Mouse (Mus musculus) frontal cortex, postnatal 36 days (tissue): ENCODE measurements around the gene Catsper4.
A peak's percentile ranks its signal among the peaks of the same experiment; 100 is the strongest.
"Not testable (repeated sequence)": the region's sequence is repeated elsewhere in the genome, so short reads cannot be mapped to it uniquely, and the experiment has no call there.

ENCODE experiments used
- DNase-seq, 2 experiments: peaks; one replicate each; pipeline ENCODE4 v3.0.0; 2022; ENCODE audit warnings: low spot score in 2 of 2

The Catsper4 gene

GRCm38 (mm10) chr4:134227194-134227593 is at the start of gene Catsper4:
Gene Catsper4, minus strand, starts transcription at chr4:134227383.
- DNase-seq, result no peak

DNA sequence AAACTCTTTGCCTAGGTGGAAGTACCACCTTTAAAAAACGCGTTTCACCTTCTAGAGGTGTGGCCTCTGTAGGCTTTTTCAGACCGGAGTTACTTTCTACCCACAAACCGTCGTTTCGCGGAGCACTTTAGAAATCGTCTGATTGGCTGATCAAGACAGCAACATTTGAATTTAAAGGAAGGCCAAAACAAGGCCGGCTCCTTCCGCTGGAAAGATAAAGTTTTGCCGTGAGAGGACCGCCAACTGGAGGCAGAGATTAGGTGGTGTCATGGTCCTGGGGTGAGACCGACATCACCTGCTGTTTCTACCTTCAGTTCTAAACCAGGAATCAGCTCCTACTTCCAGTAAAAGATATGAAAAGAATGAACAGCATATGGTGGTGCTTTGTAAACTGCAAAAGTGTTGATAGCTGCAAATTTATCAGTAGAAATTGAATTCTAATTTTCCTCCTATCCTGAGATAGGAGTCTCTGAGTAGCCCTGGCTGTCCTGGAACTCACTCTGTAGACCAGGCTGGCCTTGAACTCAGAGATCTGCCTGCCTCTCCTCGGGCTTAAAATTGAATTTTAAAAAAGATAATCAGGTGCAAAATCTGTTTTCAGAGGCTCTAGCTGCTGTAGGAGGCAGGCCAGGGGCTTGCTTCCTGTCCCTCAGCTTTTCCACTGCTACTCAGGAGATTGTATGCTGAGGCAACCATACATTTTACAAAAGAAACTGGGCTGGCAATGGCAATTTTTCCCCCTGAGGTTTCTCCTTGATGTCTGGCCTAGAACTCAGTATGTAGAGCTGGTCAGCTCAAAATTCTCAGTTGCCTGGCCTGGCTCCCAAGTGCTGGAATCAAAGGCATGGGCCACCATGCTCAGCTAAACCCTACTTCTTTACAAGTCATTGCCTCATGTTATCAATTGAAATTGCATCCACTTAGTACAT is 46.5 kb upstream of the Catsper4 start:
- no peak for DNase-seq

- DNase-seq, result no peak
Observed at GRCm38 (mm10) chr4:134272731-134273416, 45.7 kb upstream of the Catsper4 start.

DNA sequence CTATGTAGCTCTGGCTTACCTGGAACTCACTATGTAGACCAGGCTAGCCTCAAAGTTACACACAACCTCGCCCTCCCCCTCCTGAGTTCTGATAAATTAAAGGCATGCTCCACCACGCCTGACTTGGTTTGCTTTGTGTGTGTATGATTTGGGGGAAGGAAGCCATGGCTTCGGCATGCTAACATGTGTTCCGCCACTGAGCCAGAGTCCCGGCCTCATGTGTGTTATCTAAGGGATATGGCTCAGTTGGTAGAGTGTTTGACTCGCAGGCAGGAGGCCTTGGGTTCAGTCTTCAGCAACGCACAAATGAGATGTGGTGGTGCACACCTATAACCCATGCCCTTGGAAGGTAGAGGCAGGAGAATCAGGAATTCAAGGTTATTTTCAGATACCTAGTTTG is 44.8 kb upstream of the Catsper4 start:
- DNase-seq, result no peak

GRCm38 (mm10) chr4:134269622-134270021 is 42.4 kb upstream of the Catsper4 start:
- not testable (repeated sequence) for DNase-seq

- DNase-seq, result no peak
Observed at GRCm38 (mm10) chr4:134268102-134268655, 41.0 kb upstream of the Catsper4 start.

DNA sequence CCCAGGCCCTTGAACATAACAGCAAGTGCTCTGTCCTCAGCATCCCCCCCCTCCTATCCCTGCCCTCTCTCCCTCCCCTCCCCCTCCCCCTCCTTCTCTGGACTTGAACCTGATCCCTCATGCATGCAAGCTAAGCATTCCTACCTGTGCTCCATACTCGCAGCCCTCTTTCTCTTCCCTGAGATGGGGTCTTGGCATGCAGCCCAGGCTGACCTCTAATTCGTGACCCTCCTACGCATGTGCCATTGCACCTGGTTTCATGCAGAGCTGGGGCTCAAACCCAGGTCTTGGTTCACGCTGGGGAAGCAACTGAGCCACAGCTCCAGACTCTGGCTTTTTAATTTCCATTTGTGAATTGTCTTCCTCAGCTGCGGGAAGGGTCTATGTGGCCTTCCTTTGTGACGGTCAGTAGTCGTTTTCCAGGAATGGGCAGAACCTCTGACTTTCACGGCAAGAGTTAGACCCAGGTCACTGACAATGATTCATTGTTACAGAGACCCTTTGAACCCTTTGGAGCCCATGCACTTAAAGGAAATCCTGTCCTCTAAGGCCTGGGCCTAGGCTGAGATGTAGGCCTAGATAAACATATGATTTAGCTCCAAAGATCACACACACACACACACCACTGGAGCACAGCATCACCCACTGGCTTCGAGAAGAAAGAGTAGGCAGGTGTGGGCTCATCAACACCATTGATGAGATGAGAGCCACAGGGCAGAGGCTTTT is 38.8 kb upstream of the Catsper4 start:
- DNase-seq, result no peak

DNA sequence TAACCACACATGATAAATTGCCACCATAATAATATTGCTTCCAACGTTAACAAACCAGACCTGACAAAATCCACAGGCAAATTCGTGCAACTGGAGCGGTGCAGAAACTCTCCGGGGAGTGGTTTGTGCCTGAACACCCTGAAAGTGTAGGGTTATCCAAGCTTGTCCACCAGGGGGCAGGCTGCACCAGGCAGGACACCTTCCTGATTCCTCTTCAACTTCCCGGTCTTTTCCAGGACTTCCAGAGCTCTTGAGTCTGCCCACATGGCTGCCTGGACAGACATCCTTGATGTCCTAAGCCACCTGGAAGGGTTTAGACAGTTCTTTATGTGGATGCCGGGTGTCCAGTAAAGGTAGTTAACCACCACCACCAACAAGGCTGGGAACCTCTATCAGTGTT is 36.0 kb upstream of the Catsper4 start:
- DNase-seq, result peak; percentile 39 to 49

GRCm38 (mm10) chr4:134258354-134258753 is 31.2 kb upstream of the Catsper4 start:
- DNase-seq, result no peak

DNA sequence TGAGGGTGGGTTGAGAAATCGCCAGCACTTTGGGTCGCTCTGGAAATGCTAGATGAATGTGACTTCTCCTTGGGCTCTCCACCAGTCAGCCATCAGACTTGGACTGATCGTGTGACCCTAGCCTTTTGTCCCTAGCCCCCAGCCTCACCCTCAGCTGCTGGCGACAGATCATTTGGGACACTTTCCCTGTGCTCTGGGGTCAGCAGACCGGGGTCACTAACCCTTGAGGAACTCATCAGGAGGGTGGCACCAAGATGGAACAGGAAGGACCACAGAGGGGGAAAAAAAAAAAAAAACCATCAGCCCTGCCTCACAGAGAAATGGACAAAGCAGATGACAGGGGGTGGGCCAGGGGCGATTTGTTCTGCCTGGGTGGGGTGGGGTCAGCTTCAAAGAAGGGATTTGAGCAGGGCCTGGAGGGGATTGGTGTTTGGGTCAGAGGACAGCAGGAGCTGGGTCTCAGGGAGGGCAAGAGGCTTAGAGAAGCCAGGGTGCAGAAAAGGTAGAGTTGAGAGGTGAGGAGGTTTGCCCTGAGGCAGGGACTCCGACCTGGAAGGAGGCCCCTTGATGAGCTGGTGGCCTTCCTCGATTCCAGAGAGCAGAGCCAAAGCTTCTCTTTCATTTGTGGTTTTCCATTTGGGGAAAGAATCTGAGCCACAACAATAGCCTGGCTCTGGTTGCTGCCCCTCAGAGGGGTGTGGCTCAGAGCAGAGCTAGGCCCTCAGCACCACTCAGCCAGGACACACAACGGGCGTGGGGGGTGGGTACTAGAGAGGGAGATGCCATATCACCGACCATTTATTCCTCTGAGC is 30.2 kb upstream of the Catsper4 start:
- no peak for DNase-seq

DNA sequence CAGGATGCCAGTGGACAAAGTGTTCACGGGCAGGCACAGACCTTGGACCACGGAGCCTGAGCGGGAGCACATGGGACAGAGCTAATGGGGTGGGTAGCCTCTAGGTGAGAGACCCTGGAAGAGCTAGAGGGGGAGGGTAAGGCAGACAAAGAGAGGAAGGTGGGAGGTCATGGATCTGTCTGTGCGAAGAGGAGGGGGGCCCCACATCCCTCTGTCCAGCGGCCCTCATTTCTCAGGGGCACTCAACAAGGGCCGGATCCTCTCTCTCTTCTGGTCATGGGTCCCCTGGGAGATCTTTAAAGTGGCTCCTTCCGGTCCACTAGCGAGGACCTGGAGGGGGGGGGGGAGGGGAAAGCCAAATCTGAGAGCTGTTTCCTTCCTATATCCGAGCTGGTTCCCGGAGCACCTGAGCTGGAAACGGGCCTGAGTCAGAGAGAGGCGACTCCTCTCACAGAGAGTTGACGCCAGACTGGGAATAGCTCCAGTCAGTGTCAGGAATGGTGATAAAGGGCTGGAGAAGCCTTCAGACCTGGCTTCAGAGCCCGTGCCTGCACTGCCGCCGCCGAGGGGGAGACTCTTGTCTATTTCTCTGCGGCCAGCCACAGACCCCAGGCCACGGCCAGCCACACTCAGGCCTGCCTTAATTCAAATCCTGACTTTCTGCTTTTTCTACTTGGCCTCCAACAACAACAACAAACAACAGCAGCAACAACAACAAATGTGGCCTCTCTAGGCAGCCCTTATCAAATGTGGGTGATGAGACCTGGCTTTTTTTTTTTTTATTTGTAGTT is 29.4 kb upstream of the Catsper4 start:
- DNase-seq, result no peak

- DNase-seq, result no peak
Observed at GRCm38 (mm10) chr4:134255854-134256253, 28.7 kb upstream of the Catsper4 start.

GRCm38 (mm10) chr4:134254835-134255234 is 27.7 kb upstream of the Catsper4 start:
- DNase-seq, result no peak

DNA sequence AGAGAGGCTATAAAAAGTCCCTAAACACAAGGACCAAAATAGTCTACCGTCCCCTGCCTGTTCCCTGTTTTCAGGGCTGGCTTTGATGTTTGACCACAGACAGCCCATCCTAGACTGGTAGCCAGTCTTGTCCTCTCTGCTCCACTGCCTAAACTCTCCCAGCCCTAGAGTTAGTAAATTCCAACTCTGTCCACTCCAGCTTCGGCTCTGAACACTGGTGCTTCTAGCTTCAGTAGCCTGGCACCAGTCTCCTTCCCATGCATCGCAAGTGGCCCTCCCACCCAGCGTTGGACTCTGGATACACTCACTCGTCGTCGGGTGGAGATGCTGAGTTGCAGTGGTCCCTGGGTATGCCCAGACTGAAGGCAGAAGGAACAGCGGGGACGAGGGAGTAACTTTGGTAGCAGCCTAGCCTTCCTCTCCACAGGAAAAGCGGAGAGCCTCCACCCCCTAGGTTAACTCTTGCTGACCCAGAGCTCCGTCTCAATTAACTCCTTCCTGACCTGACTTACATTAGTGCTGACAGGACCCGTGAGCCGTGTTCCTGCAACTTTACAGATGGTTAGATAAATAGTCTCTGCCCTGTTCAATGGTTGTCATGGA is 26.6 kb upstream of the Catsper4 start, which contains the start of gene Grrp1:
Gene Grrp1, minus strand, starts transcription at position 385 of the 603 bp plus-strand sequence.
- no peak for DNase-seq

DNA sequence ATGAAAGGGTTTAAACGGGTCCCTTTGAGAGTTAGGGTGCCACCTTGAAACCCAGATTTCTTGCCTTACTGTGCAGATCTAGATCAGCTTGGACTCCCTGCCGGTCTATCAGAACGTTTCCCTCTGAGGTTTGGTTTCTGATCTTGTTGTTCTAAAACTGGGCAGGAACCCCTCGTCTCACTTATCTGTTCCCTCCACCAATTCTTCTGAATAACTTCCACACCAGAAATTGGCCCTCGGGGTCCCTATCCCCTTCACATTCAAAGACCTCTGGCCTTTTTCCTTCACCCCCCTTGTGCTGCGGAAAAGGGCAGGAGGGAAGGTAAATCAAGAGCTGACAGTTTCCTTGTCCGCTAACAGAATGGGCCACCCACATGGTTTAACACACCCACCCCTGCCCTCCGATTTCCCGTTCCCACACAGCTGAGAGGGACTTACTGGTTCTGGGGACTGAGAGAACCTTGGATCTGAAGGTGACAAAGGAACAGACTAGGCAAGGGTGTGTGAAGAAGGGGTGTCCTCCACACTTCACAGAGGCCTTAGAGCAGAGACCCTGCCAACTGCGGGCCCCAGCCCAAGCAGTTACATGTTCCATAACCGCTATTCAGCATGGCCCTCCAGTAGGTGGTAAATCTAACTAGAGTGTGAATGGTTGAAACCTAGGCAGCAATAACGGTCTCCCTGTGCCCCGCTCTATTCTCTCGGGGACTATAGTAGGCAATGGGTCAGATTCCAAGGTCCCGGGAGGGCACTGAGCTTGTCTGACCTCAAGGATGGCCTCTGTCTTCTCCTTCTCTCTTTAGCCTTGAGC is 25.9 kb upstream of the Catsper4 start:
- no peak for DNase-seq

DNA sequence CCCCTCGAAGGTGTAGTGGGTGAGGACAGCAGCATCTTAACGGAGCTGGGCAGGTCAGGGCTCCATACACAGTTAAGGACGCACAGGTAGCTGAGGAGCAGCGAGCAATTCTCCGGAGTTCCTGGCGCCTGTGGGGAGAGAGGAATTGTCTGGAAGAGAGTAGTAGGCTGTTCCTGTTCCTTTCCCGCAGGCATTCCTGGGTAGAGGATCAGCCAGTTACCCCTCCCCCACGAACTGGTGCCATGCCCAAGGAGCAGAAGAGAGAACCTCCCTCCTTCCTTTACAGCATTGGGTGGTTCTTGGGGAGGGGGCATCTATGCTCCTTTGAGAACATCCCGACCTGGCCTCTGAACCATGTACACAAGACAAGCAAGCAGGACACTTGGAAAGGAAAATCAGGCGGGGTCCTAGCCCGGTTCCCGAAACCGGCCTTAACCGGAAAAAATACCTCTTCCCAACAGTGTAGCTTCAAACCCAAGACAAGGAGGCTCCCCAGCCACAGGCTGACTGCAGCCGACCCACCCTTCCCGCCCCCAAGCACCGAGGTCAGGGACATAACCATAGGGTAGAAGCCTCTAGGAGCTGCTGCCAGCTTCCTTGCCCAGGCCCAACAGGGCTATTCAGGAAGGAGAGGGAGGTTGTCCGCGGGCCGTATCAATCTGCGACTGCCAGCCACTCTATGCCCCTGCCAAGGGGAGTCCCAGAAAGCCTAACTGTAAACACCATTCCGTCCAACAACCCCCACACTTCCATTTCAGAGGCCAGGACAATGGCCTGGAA is 25.1 kb upstream of the Catsper4 start:
- DNase-seq, result no peak

DNA sequence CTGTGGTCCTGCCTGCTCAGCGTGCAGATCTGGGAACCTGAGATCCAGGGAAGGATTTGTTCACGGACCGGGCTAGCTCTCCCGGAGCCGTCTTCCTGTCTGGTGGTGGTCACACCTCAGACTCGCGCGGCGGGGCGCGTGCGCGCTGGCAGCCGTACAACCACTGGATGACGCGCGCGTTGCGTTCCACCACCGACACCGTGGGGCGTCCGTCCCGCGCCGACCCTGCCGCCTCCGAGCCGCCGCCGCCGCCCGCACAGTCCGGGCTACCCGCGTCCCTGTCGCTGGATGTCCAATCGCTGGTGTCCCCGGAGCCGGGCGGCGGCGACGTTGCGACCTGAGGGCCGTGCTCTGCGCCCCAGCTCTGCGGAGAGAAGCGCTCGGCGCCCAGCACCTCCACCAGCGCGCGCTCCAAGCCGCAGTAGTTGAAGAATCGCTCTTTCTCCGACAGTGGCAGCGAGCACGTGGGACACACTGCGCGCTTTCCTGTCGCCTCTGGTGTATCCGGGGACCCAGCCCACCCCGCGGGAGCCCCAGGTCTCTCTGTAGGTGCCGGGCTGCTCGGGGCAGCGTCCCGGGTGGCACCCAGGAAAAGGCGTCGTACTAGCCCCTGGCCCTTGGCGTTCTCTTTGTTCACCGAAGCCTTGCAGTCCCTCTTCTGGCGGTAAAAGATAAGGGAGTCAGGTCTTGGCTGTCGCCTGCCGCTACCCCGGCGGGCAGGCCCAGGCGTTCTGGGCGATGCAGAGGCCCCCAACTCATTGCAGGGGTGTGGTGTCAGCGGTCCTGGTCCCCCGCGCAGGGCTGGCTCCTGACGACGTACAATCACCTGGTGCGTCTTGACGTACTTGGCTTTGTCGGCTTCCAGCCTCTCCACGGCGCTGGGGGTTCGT is 24.3 kb upstream of the Catsper4 start:
- DNase-seq, result peak; percentile 33 to 48
